Mouse (Mus musculus) lung, adult 2 months (tissue): ENCODE data around the gene Cd52.

Experiments used
- CTCF ChIP-seq: fragments of 200-500 bp; IDR thresholded peaks from 2 replicates; pipeline ENCODE4 v1.5.1; 2011; ENCODE audit warnings: mild to moderate bottlenecking, low read length, control low read depth; ENCODE audit not compliant: insufficient read depth
- POLR2A ChIP-seq: fragments of 200-500 bp; IDR thresholded peaks from 2 replicates; pipeline ENCODE4 v1.6.1; 2011; ENCODE audit warnings: low read depth, mild to moderate bottlenecking, control low read depth, low read length, borderline replicate concordance; ENCODE audit errors: extremely low read depth

DNA sequence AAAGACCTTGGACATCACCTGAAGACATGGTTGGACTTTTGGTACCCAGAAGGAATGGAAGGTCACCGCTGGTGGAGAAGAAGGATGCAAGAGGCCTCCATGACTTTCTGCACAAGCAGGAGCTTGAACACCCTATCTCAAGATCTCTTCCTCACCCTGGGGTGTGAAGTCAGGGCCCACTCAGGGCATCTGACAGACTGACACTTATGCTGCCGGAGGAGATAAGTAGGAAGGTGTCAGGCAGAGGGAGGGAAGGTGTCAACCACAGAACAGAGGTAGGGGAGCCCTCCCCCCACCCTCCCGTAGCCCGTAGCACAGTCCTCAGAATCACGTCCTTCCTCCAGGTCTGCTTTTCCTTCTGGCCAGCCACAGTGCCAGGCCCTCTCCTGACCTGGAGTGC lies 47.2 kb downstream of the Cd52 start:
- TF ChIP-seq CTCF (no peak), POLR2A (no peak)
